17 mouse cellular contexts compared by ENCODE assay signal in the genomic region with DNA sequence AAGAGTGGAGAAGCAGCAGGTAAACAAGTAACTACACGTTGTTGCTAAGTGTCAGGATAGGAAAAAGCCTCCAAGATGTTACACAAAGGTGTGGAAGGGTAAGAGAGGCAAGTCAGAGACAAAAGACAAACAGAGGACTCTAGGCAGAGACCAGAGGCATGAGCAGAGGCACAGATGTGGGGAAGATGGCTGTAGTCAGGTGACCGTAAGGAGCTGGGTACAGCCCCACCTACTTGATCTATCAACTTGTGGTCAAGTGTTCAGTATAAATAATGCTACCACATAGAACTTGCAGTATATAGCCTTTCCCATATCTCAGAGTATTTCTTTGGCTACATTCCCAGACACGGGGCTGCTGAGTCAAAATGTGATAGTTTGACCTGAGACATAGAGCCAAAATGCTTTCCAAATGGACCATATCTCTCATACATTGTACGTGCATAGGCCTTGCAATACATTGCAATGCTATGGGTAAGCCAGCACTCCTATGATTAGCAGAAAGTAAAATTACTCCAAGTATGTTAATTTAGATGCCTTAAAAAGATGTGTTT.
"Had no signal": no experiment of that assay in that cellular context is flagged by ENCODE, and none has a peak within 500 bp of the region (broad histone marks: within the 10 kb centered on the region; RNA-seq: fewer than 3 reads in every experiment).

No protein-coding gene starts in this region.

- H3K9ac ChIP-seq: limb, embryonic 13.5 days; liver, embryonic 12.5 days; liver, embryonic 15.5 days; midbrain, embryonic 13.5 days; neural tube, embryonic 13.5 days had no signal

- H3K27ac ChIP-seq: limb, embryonic 10.5 days; limb, embryonic 13.5 days; liver, embryonic 12.5 days; liver, embryonic 15.5 days; macrophage; midbrain, embryonic 10.5 days; midbrain, embryonic 13.5 days; neural tube, embryonic 13.5 days; stomach, postnatal 0 days had no signal

- H3K36me3 ChIP-seq: limb, embryonic 10.5 days; limb, embryonic 13.5 days; liver, embryonic 12.5 days; liver, embryonic 15.5 days; midbrain, embryonic 10.5 days; midbrain, embryonic 13.5 days; neural tube, embryonic 13.5 days had no signal

- H3K4me3 ChIP-seq: limb, embryonic 10.5 days; limb, embryonic 13.5 days; liver, embryonic 12.5 days; liver, embryonic 15.5 days; midbrain, embryonic 10.5 days; midbrain, embryonic 13.5 days; myocyte; neural tube, embryonic 13.5 days had no signal

- ATAC-seq: liver, embryonic 12.5 days; midbrain, embryonic 13.5 days; midbrain, embryonic 16.5 days had no signal

- H3K27me3 ChIP-seq: neural tube, embryonic 13.5 days had no signal

- H3K9me3 ChIP-seq: limb, embryonic 10.5 days; limb, embryonic 13.5 days; liver, embryonic 12.5 days; liver, embryonic 15.5 days; midbrain, embryonic 10.5 days; midbrain, embryonic 13.5 days; neural tube, embryonic 13.5 days had no signal

- H3K4me2 ChIP-seq: limb, embryonic 13.5 days; liver, embryonic 12.5 days; liver, embryonic 15.5 days; midbrain, embryonic 13.5 days; neural tube, embryonic 13.5 days had no signal

- DNase-seq: kidney, adult 11 months; kidney, postnatal 10 days; kidney, postnatal 36 days; liver; lung, adult 18-20 months; thymus, postnatal 36 days had no signal
